Mouse (Mus musculus) lung, adult 2 months (tissue): ENCODE data around the gene Rhoc.

Source experiments
- CTCF ChIP-seq: fragments of 200-500 bp; IDR thresholded peaks from 2 replicates; pipeline ENCODE4 v1.5.1; 2011; ENCODE audit warnings: mild to moderate bottlenecking, low read length, control low read depth; ENCODE audit not compliant: insufficient read depth
- POLR2A ChIP-seq: fragments of 200-500 bp; IDR thresholded peaks from 2 replicates; pipeline ENCODE4 v1.6.1; 2011; ENCODE audit warnings: low read depth, mild to moderate bottlenecking, control low read depth, low read length, borderline replicate concordance; ENCODE audit errors: extremely low read depth

DNA sequence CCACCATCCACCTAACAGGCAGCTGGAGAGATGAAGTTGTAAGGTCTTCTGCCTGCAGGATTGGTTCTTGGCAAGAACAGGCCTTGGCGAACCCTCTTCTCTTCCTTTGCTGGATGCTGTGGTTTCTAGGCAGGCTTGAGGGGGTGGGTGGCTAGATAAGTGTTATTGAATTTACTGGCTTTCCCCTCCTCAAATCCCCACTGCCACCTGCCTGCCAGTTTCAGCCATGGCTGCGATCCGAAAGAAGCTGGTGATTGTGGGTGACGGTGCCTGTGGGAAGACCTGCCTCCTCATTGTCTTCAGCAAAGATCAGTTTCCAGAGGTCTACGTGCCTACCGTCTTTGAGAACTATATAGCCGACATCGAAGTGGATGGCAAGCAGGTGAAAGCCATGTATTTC lies 3.5 kb downstream of the Rhoc start:
- TF ChIP-seq CTCF (no peak), POLR2A (no peak)
